Mouse (Mus musculus): Measurements from ENCODE around the gene Nsl1. TPM values are rescaled to one million over a fixed set of nuclear protein-coding genes. Genes with fewer than 3 reads are reported as not detected.

The Nsl1 gene
- polyA plus RNA-seq, 1 experiment from 2014 or later, result 22.4 TPM

DNA sequence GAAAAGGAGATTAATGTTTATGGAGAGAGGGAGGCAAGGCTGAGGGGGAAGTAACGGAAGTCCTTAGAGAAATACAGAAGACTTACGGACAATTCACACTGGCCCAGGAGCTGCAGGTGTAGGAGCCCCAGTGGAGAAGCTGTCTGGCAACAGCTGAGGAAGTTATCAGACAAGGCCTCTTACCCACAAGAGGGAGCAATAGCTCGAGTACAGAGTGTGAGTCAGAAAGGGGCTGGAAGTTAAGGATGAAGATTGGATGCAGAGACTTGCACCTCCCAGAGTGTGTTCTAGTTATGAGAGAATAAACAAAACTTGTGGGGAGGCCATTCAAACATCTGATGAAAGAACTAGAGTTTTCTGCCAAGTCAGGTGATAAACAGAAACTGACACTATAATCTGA is 5.4 kb upstream of the Nsl1 start:
- Histone ChIP-seq H3K4me3 (no peak overlapping the region), H3K4me2 (replicated peaks) (no peak overlapping the region), H3K4me1 (peaks cover 8% of the 10 kb centered on the region; the same call in 1 of the 2 replicates), H3K9me3 (no peaks in the 10 kb centered on the region), H3K27me3 (no peaks in the 10 kb centered on the region), H3K27ac (no peak overlapping the region), H3K9ac (no peak overlapping the region), H3K36me3 (no peaks in the 10 kb centered on the region)
- 58% methylated on average over 3 of the region's 3 CpGs for WGBS
- no peak for ATAC-seq (ENCODE audit: insufficient number of reproducible peaks, insufficient read depth, low FRiP score, low TSS enrichment)

DNA sequence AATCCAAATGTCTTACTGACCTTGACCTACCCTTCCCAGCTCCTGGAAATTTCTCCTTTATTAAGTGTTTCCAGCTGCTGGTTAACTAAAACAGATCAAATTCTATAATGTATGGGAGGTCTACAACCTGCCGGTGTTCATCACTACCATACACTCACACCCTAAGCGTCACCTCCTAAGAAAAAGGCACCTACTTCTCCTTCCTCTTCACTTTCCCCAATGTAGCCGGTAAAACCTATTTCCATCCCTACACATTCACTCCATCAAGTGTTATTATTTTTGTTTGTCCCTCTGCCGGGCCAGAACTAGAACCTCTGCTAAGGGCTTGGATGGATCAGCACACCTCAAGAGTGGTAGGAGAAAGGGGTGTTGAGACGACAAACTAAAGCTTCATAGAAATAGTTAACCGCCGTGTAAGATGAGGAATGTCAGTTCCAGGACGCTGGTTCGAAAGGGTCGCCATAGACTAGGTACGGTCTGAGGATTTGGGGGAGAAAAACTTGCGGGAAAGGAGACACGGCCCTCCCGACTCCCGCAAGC is 501 bp upstream of the Nsl1 start:
- ATAC-seq (ENCODE audit: insufficient number of reproducible peaks, insufficient read depth, low FRiP score, low TSS enrichment), result no peak; the same call in 1 of the 2 replicates

DNA sequence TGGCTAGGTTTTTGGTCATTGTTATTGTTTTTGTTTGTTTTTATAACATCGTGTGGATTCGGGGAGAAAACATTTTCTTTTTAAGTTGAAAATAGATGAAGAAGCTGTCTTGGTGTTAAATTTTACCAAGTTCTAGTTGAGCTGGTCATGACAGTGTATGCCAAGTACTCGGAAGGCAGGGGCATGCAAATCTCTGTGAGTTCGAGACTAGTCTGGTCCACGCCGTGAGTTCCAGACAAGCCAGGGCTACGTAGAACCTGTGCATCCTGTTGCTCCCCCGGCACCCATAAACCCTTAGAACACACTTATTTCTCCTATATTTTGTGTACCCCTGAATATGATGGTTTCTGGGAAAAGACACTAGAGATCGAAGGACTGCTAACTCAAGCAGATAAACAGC is 888 bp downstream of the Nsl1 start:
- H3K4me3 ChIP-seq, result peak overlapping the region; percentile 88
- peaks cover 34% of the 10 kb centered on the region for H3K36me3 ChIP-seq
- H3K9ac ChIP-seq, result peak overlapping the region; percentile 80; the same call in 1 of the 2 replicates
- no peak for ATAC-seq (ENCODE audit: insufficient number of reproducible peaks, insufficient read depth, low FRiP score, low TSS enrichment)
- H3K27ac ChIP-seq, result no peak overlapping the region
- no peaks in the 10 kb centered on the region for H3K9me3 ChIP-seq
- H3K27me3 ChIP-seq, result no peaks in the 10 kb centered on the region
- peak overlapping the region; percentile 76 for H3K4me2 ChIP-seq (replicated peaks)
- peaks cover 13% of the 10 kb centered on the region for H3K4me1 ChIP-seq
- WGBS, result 59% methylated on average over 9 of the region's 9 CpGs

More for the DNA sequence above, 501 bp upstream of the Nsl1 start:
- H3K27ac ChIP-seq, result peak overlapping the region; percentile 50; the same call in 1 of the 2 replicates
- H3K9me3 ChIP-seq, result no peaks in the 10 kb centered on the region
- H3K36me3 ChIP-seq, result peaks cover 23% of the 10 kb centered on the region
- peak overlapping the region; percentile 76 for H3K4me2 ChIP-seq (replicated peaks)
- peak overlapping the region; percentile 88 for H3K4me3 ChIP-seq
- no peaks in the 10 kb centered on the region for H3K27me3 ChIP-seq
- peak overlapping the region; percentile 80 for H3K9ac ChIP-seq
- WGBS, result 4% methylated on average over 15 of the region's 15 CpGs
- H3K4me1 ChIP-seq, result peaks cover 13% of the 10 kb centered on the region

DNA sequence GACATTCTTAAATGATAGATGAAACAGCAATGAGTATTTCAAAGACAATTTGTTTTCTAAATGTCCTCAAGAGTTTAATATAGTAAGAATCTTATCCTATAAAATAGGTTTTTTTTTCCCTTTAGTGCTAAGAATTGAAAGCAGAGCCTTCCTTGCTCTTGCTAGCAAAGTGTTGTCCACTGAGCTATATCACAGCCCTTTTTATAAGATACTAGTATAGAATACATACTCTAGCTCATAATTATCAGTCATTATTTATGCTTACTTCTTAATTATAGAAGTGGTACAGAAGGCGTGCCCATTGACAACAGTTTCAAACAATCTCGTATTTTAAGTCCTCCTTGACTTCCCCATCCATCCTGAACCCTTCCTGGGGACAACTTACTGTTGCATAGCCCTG is 1.7 kb downstream of the Nsl1 start:
- Histone ChIP-seq H3K9me3 (no peaks in the 10 kb centered on the region), H3K9ac (no peak overlapping the region), H3K4me2 (replicated peaks) (no peak overlapping the region), H3K4me1 (peaks cover 13% of the 10 kb centered on the region), H3K4me3 (no peak overlapping the region), H3K36me3 (peaks cover 42% of the 10 kb centered on the region), H3K27me3 (no peaks in the 10 kb centered on the region), H3K27ac (no peak overlapping the region)
- no peak for ATAC-seq (ENCODE audit: insufficient number of reproducible peaks, insufficient read depth, low FRiP score, low TSS enrichment)
- WGBS, result 86% methylated on average over 2 of the region's 2 CpGs

DNA sequence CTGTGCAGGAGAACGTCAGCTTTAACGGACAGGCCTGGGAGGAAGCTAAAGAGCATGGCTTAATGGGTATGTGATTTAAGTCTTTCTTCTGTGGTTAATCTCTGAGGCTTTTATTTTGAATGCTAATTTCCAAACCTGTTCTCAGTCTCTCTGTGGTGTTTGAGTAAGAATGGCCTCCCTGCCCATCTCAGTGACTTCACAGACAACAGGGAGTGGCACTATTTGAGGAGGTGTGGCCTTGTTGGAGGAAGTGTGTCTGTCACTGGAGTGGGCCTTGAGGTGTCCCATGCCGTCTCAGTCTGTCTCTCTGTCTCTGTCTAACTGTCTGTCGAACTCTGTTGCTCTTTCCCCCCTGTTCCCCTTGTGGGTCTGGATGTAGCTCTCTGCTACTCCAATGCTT is 2.4 kb downstream of the Nsl1 start:
- H3K36me3 ChIP-seq, result peaks cover 48% of the 10 kb centered on the region
- H3K27me3 ChIP-seq, result no peaks in the 10 kb centered on the region
- no peak overlapping the region for H3K4me3 ChIP-seq
- no peak overlapping the region for H3K4me2 ChIP-seq (replicated peaks)
- H3K9me3 ChIP-seq, result no peaks in the 10 kb centered on the region
- H3K27ac ChIP-seq, result no peak overlapping the region
- no peak for ATAC-seq (ENCODE audit: insufficient number of reproducible peaks, insufficient read depth, low FRiP score, low TSS enrichment)
- WGBS, result 85% methylated on average over 4 of the region's 4 CpGs
- peaks cover 13% of the 10 kb centered on the region for H3K4me1 ChIP-seq
- H3K9ac ChIP-seq, result no peak overlapping the region

DNA sequence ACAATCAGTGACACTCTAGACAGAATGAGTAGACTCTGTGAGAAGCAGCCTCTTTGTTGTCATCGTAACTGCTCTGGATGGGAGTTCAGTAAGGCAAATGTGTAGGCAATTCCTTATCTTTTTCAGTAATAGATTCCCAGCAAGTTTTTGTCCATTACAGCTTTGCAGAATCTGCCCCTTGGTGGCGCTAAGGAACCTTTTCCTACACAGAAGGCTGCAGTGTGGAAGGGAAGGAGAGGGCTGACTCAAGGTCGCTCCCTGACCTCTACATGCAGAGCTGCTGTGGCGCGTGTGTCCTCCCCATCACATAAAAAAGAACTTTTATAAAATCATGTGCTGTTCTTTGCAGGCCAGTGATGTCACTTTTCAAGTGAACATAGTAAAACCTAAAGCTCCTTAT is 5.6 kb downstream of the Nsl1 start:
- WGBS, result 80% methylated on average over 5 of the region's 5 CpGs
- Histone ChIP-seq H3K9me3 (no peaks in the 10 kb centered on the region), H3K4me1 (peaks cover 5% of the 10 kb centered on the region; the same call in 1 of the 2 replicates), H3K4me2 (replicated peaks) (no peak overlapping the region), H3K4me3 (no peak overlapping the region), H3K9ac (no peak overlapping the region), H3K27ac (no peak overlapping the region), H3K27me3 (no peaks in the 10 kb centered on the region), H3K36me3 (peaks cover 79% of the 10 kb centered on the region)
- ATAC-seq (ENCODE audit: insufficient number of reproducible peaks, insufficient read depth, low FRiP score, low TSS enrichment), result no peak

DNA sequence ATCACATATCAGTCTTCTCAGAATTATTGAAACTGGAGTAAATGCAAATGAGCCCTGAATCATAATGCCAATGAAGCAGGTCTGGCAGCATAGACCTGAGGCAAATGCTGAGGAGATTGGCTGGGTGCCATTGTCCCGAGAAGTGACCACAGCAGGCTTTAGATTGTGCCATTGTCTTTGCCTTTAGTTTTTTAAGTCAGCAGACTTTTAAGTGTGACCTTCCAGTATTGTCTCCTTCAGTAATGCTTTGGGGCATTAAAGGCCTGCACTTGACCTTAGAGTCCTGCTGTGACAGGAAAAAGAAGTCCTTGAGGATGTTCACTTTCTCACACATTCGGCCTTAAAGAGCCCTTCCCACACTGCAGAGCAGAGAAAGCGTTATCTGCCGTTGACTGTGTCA is 7.4 kb downstream of the Nsl1 start:
- no peak overlapping the region for H3K9ac ChIP-seq
- H3K4me2 ChIP-seq (replicated peaks), result no peak overlapping the region
- H3K9me3 ChIP-seq, result no peaks in the 10 kb centered on the region
- ATAC-seq (ENCODE audit: insufficient number of reproducible peaks, insufficient read depth, low FRiP score, low TSS enrichment), result no peak
- H3K27me3 ChIP-seq, result no peaks in the 10 kb centered on the region
- H3K4me1 ChIP-seq, result no peaks in the 10 kb centered on the region
- H3K27ac ChIP-seq, result no peak overlapping the region
- 91% methylated on average over 4 of the region's 4 CpGs for WGBS
- no peak overlapping the region for H3K4me3 ChIP-seq
- peaks cover 82% of the 10 kb centered on the region for H3K36me3 ChIP-seq

DNA sequence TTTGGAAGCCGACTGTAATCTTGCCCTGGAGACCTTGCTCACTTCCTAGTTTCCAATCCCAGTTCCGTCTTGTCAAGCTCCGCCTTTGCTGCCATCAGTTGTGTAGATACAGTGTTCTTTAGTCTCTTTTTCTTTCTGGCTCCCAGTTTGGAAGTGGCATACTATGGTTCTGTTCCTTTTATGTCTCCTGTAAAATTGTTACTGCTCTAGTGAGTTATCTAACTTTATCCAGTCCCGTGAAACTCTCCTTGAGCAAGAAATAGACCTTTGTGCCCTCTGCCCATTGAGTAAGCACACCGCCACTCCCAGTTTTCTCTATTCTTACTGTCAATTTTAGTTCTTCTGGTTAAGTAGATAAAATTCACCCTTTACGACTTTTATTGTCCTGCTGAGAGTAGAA is 8.8 kb downstream of the Nsl1 start:
- no peak overlapping the region for H3K27ac ChIP-seq
- peaks cover 71% of the 10 kb centered on the region for H3K36me3 ChIP-seq
- no peaks in the 10 kb centered on the region for H3K4me1 ChIP-seq
- H3K9ac ChIP-seq, result no peak overlapping the region
- no peak for ATAC-seq (ENCODE audit: insufficient number of reproducible peaks, insufficient read depth, low FRiP score, low TSS enrichment)
- 90% methylated on average over 6 of the region's 6 CpGs for WGBS
- no peak overlapping the region for H3K4me3 ChIP-seq
- no peak overlapping the region for H3K4me2 ChIP-seq (replicated peaks)
- H3K9me3 ChIP-seq, result no peaks in the 10 kb centered on the region
- no peaks in the 10 kb centered on the region for H3K27me3 ChIP-seq

DNA sequence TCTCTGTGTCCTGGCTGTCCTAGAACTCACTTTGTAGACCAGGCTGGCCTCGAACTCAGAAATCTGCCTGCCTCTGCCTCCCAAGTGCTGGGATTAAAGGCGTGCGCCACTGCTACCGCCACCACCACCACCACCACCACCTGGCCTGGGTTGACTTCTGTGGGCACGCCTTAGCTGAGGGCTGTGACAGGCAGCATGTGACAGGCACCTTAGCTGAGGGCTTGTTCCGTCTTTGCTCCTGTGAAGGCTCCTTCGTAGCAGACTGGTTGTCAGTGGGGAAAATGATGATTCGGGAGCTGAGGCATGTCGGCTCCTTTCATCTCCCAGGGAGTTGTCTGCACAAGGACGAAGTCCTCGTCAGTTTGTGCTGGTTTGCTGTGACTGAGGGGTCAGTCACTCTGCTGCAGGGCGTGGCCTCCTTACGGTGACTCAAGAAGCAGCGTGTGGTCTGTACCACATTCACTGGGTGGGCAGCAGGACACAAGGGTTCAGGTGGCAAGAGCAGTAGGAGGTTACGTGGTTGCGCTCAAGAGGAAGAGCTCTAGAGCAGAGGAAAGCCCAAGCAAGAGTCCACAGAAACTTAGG is 9.6 kb downstream of the Nsl1 start:
- 92% methylated on average over 16 of the region's 16 CpGs for WGBS
- Histone ChIP-seq H3K27ac (no peak overlapping the region), H3K36me3 (peaks cover 74% of the 10 kb centered on the region), H3K27me3 (no peaks in the 10 kb centered on the region), H3K4me2 (replicated peaks) (no peak overlapping the region), H3K4me3 (no peak overlapping the region), H3K9me3 (no peaks in the 10 kb centered on the region), H3K4me1 (no peaks in the 10 kb centered on the region), H3K9ac (no peak overlapping the region)
- no peak for ATAC-seq (ENCODE audit: insufficient number of reproducible peaks, insufficient read depth, low FRiP score, low TSS enrichment)

DNA sequence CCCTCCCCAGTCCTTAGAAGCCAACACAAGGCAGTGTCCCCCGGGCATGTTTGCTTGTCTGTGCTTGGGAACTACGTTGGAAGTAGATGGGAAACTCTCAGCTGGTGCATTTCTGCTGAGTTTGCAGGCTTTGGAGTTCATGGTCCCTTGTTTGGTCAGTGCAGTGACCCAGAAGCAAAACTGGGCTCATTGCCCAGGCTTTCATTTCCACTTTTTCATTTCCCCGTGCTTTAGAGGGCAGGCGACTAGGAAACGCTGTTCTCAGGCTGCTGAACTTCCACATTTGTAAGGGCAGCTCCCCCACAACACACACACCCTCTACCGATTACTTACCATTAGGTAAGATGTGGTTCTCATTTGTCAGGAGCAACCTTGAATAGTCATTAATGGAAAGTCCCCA is 10.2 kb downstream of the Nsl1 start:
- Histone ChIP-seq H3K27me3 (no peaks in the 10 kb centered on the region), H3K36me3 (peaks cover 74% of the 10 kb centered on the region), H3K9me3 (no peaks in the 10 kb centered on the region), H3K27ac (no peak overlapping the region), H3K4me2 (replicated peaks) (no peak overlapping the region), H3K4me3 (no peak overlapping the region), H3K9ac (no peak overlapping the region), H3K4me1 (no peaks in the 10 kb centered on the region)
- ATAC-seq (ENCODE audit: insufficient number of reproducible peaks, insufficient read depth, low FRiP score, low TSS enrichment), result no peak
- 88% methylated on average over 6 of the region's 6 CpGs for WGBS

DNA sequence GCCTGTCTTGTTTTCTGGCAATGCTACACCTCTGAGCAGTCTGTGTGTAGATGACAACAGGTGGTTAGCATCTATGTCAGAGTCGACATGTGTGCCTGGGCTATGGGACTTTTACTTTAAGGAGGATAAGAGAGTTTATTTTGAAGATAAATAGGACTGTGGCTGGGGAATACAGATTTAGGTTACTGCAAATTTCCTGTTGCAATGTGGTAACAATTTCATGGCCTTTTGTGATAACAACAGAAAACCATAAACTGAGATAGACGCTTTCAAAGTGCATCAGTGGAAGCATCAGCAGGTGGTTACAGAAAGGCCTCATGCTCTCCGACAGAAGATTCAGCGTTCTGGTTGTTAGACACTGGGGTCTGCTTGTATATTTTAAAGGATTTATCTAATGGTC is 10.7 kb downstream of the Nsl1 start:
- Histone ChIP-seq H3K4me2 (replicated peaks) (no peak overlapping the region), H3K9ac (no peak overlapping the region), H3K27ac (no peak overlapping the region), H3K27me3 (no peaks in the 10 kb centered on the region), H3K36me3 (peaks cover 74% of the 10 kb centered on the region), H3K4me3 (no peak overlapping the region), H3K4me1 (no peaks in the 10 kb centered on the region), H3K9me3 (no peaks in the 10 kb centered on the region)
- ATAC-seq (ENCODE audit: insufficient number of reproducible peaks, insufficient read depth, low FRiP score, low TSS enrichment), result no peak
- 87% methylated on average over 4 of the region's 4 CpGs for WGBS

DNA sequence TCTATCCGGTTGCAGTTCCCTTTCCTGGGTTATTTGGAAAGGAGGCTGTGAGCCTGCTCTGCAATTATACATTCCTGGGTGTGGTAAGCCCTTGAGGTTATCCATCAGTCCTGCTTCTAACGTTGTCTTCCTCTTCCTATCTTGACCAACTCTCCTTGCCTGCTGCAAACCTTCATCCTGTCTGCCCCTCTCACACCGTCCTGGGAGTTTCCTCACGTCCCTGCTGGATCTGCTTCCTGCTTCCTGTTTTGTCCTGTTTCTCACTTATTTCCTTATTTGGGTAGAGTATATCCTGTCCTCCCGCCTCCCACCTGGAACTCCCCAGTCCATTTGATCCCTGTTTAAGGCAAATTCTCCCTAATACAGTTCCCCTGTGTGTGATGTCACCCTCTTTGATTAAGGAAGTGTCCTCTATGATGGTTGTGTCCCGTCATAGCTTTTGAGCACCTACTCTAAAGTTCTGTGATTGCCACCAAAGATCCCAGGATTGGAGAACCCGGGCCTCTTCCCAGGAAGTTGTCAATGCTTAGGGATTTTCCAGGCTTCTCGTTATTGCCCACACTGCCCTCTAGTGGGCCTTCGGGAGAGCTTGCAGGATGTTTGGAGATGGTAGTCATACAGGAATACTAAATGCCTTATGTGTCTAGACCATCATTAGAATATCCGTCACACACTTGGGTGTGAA is 12.5 kb downstream of the Nsl1 start:
- no peaks in the 10 kb centered on the region for H3K9me3 ChIP-seq
- H3K4me3 ChIP-seq, result no peak overlapping the region
- H3K27me3 ChIP-seq, result no peaks in the 10 kb centered on the region
- peaks cover 69% of the 10 kb centered on the region for H3K36me3 ChIP-seq
- H3K4me1 ChIP-seq, result no peaks in the 10 kb centered on the region
- H3K9ac ChIP-seq, result no peak overlapping the region
- no peak for ATAC-seq (ENCODE audit: insufficient number of reproducible peaks, insufficient read depth, low FRiP score, low TSS enrichment)
- H3K27ac ChIP-seq, result no peak overlapping the region
- no peak overlapping the region for H3K4me2 ChIP-seq (replicated peaks)
- 63% methylated on average over 10 of the region's 10 CpGs for WGBS
